Mouse (Mus musculus): ENCODE results near the gene Rbpj. TPM values are rescaled to one million over a fixed set of nuclear protein-coding genes. Genes with fewer than 3 reads are reported as not detected.
"Not testable (repeated sequence)": the region's sequence is repeated elsewhere in the genome, so short reads cannot be mapped to it uniquely, and the experiment has no call there.

The Rbpj gene
- polyA plus RNA-seq, 1 experiment: 15.3 TPM

DNA sequence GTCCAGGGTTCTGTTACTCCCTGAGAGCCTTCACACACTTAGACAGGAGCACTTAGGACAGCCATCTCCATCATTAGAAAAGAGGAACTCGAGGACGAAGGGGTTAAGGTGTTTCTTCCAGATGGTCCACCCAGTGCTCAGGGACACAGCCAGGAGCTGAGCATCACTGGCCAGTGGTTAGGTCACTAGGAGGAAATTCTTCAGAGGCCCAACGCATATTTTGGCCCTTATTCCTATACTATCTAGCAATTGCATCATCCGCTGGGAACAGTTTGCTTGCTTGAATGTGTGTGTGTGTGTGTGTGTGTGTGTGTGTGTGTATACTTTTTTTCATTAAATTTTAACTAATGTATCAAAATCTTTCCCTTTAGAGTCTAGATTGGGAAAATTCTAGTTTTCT lies 45.5 kb downstream of the Rbpj start:
- no peak for DNase-seq (ENCODE audit: low read depth)

DNA sequence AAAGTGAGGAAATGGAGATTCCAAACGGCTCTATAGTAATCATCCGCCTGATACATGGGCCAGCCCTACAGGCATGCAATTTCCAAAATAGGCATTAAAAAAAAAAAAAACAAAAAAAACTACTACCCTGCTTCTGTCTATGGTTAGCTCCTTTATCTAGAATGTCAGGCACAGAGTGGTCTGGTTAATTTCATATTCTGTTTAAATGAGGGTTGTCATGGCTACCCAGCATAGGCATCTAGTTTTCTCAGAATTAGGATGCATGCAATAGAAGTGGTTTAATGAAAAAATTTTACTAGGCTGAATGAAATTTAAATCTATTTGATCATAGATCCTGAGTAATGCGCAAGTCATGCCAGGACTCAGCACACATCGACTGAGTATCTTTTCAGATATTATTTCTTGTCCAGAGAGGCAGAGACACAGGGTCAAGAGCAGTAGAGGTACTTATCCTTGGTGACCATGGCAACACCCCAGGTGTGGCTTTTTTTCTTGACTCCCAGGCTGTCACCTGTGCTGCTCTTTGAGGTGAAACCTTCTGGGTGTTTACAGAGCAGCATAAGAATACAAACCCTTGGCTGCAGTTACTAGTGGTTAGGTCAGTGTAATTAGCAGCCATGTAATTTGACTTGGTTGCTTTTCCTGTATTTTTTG lies 49.1 kb downstream of the Rbpj start:
- no peak for DNase-seq (ENCODE audit: low read depth)

DNA sequence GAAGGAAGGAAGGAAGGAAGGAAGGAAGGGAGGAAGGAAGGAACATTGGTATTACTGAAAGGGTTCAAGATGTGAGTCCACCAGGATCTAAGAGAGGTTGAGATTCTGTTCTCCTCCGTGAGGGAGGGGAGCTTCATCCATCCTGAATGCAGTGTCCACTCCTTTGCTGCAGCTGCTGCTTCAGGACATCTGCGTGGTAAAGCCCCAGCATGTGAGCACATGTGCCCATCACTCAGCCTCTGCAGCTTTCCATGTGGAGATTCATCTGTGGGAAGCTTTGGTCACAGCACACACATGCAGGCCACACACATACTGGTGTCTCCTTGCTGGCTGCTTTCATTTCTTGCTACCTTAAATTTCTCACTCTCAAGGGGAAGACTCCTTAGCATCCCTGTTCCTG lies 50.5 kb downstream of the Rbpj start:
- no peak for DNase-seq (ENCODE audit: low read depth)

DNA sequence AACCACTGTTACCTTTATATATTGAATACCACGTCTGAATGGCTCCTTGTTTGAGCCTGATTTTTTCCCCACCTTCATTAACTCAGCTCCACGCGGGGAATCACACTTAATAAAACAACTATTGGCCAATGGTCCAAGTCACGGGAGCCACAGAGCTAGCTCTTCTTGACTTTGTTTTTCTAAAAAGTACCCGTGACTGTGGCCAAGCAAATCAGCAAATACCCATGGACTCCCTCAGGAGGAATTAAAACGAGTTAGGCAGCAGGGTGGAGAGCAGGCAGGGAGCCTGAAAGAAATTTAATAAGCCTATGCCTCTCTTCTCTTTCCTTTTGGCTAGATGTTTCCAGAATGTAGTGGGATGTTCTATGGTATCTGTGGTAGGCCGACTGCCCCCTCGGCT lies 51.9 kb downstream of the Rbpj start:
- no peak for DNase-seq (ENCODE audit: low read depth)

DNA sequence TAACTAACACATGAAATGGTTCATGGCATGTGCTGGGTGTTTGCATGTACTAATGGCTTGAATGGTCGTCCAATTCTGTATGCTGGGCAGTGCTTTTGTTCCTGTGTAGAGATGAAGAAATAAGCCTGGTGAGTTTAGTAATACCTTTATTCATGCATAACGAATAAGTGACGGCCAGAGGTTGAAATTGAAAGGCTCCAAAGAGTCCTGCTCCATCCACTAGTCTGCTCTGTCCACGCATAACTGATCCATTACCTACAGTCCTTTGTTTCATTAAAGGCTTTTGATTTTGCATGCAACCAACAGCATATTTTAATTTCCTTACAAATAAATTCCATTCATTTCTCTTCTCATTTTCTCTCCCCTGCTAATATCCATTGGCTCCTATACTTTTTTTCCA lies 53.2 kb downstream of the Rbpj start:
- no peak for DNase-seq (ENCODE audit: low read depth)

DNA sequence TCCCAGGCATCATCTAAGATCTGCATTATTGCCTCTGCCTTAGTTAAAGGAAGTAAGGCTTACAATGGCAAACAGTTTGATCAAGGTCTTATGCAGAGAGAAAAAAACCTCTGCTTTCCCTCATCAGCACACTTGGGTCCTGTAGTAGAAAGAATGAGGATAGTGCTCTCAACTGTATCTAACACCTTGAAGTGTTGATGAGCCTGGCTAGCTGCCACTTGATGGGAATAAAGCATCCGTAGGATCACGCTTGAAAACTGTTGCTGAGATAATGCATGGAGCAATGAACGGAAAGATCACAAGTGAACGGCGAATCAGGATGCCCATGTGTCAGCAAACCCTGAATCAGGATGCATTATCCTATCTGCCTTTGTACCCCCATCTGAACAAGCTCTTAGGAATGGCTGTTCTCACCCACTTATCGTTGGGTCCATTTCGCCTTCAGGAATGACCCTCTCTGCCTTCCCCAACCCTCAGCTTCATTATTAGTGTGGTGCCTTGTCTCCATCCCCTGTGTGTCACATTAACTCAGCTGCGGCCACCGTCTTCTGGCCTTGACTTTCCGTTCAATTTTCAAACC lies 54.1 kb downstream of the Rbpj start:
- DNase-seq (ENCODE audit: low read depth): no peak

DNA sequence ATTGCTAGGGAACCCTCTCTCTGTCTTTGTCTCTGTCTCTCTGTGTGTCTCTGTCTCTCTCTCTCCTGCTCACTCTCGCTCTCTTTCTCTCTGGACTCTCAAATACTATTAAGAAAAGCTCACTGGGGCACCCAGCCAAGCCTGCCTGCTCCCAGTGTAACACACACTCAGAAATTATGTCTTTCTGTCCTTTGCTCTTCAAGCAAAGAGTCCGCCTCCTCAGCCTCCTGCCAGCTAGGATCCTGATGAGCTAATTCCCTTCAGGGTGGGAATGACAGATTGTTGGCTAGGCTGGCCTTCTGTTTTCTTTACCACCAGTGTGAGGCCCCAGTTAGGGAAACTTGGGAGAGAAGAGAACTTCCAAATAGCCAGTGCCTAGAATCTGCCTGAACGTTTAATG lies 57.1 kb downstream of the Rbpj start:
- no peak for DNase-seq (ENCODE audit: low read depth)

GRCm38 (mm10) chr5:53524162-53524561 lies 58.2 kb downstream of the Rbpj start:
- DNase-seq (ENCODE audit: low read depth): no peak

- DNase-seq (ENCODE audit: low read depth): no peak
Measured at GRCm38 (mm10) chr5:53524831-53525230, 58.9 kb downstream of the Rbpj start.

GRCm38 (mm10) chr5:53525305-53526069 lies 59.5 kb downstream of the Rbpj start:
- DNase-seq (ENCODE audit: low read depth): no peak

DNA sequence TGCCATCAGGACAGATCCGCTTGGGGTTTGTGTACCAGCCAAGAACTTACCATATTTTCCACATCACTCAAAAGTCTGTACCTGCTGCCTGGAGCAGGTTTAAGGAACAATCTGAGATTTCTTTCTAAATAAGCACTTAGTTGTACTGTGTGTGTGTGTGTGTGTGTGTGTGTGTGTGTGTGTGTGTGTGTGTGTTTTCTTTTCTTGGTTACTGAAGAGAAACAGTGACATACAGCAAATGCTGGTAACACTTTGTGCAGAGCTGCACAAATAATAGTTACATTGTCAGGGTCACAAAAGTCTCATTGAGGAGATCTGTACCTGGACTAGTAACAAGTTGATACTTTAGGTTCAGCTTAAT lies 60.1 kb downstream of the Rbpj start:
- DNase-seq (ENCODE audit: low read depth): no peak

DNA sequence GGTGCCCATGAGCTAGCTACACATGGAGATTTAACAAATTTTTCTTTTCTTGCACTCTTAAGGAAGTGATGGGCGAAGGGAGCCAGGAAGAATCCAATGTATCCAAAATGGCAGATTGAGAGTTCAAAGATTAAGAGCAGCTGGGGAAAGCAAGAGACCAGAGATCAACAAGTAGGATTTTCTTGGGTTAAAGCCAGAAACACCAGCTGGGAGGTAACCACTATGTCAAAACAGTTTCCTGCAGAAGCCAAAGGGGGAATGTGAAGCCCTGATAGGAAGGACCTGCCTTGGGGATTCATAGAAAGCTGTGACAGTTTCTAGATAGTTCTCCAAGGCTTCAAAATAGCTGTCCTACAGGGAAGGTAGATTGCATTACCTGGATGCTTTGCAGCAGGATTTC lies 63.9 kb downstream of the Rbpj start:
- no peak for DNase-seq (ENCODE audit: low read depth)

GRCm38 (mm10) chr5:53535096-53535495 lies 69.1 kb downstream of the Rbpj start:
- no peak for DNase-seq (ENCODE audit: low read depth)

- no peak for DNase-seq (ENCODE audit: low read depth)
Measured at GRCm38 (mm10) chr5:53536635-53537554, 70.9 kb downstream of the Rbpj start.

GRCm38 (mm10) chr5:53539860-53540633 lies 74.1 kb downstream of the Rbpj start:
- DNase-seq (ENCODE audit: low read depth): no peak

- DNase-seq (ENCODE audit: low read depth): no peak
Measured at GRCm38 (mm10) chr5:53542073-53542472, 76.1 kb downstream of the Rbpj start.

- no peak for DNase-seq (ENCODE audit: low read depth)
Measured at GRCm38 (mm10) chr5:53543399-53543798, 77.4 kb downstream of the Rbpj start.

GRCm38 (mm10) chr5:53543945-53544344 lies 78.0 kb downstream of the Rbpj start:
- no peak for DNase-seq (ENCODE audit: low read depth)

- DNase-seq (ENCODE audit: low read depth): no peak
Measured at GRCm38 (mm10) chr5:53546440-53546839, 80.5 kb downstream of the Rbpj start.

GRCm38 (mm10) chr5:53546979-53547472 lies 81.1 kb downstream of the Rbpj start:
- no peak for DNase-seq (ENCODE audit: low read depth)

DNA sequence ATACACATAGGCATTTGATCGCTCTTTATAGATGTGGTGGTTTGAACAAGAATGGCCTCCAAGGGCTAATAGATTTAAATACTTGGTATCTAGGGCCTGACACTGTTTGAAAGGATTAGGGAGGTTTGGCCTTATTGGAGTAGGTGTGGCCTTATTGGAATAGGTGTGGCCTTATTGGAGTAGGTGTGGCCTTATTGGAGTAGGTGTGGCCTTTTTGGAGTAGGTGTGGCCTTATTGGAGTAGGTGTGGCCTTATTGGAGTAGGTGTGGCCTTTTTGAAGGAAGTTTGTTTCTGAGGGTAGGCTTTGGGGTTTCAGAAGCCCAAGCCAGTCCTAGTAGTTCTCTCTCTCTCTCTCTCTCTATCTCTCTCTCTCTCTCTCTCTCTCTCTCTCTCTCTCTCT lies 84.4 kb downstream of the Rbpj start:
- DNase-seq (ENCODE audit: low read depth): not testable (repeated sequence)
